Mouse (Mus musculus): ENCODE data around the gene Cntn3. TPM values are rescaled to one million over a fixed set of nuclear protein-coding genes. Genes with fewer than 3 reads are reported as not detected.
"Not testable (repeated sequence)": the region's sequence is repeated elsewhere in the genome, so short reads cannot be mapped to it uniquely, and the experiment has no call there.

Gene Cntn3
- polyA plus RNA-seq (2012; rRNA removed): 12.2 and 16.6 TPM in 2 replicates

GRCm38 (mm10) chr6:102573001-102573400 is at the start of gene Cntn3:
Cntn3 (minus strand) TSS chr6:102573101.
- not testable (repeated sequence) for H3K27ac ChIP-seq (ENCODE audit: insufficient read depth, low read length); H3K4me1 ChIP-seq (ENCODE audit: control insufficient read depth, insufficient read depth, low read length); H3K4me3 ChIP-seq (ENCODE audit: insufficient read depth, low read length)

- Histone ChIP-seq H3K4me1 (ENCODE audit: control insufficient read depth, insufficient read depth, low read length) (no peaks in the 10 kb centered on the region; the same call in 1 of the 2 replicates), H3K4me3 (ENCODE audit: insufficient read depth, low read length) (no peak overlapping the region), H3K27ac (ENCODE audit: insufficient read depth, low read length) (no peak overlapping the region)
- TF ChIP-seq CTCF (IDR thresholded peaks at IDR 0.05; ENCODE audit: extremely low read depth, insufficient read depth, low read length): no peak
- no peak for TF ChIP-seq POLR2A (IDR thresholded peaks at IDR 0.05; ENCODE audit: extremely low read depth, insufficient read depth, low read length)
These were observed 27.9 kb upstream of the Cntn3 start for GRCm38 (mm10) chr6:102600773-102601172.

- no peak for TF ChIP-seq POLR2A (IDR thresholded peaks at IDR 0.05; ENCODE audit: extremely low read depth, insufficient read depth, low read length)
- no peak for TF ChIP-seq CTCF (IDR thresholded peaks at IDR 0.05; ENCODE audit: extremely low read depth, insufficient read depth, low read length)
- Histone ChIP-seq H3K4me3 (ENCODE audit: insufficient read depth, low read length) (no peak overlapping the region), H3K27ac (ENCODE audit: insufficient read depth, low read length) (no peak overlapping the region), H3K4me1 (ENCODE audit: control insufficient read depth, insufficient read depth, low read length) (no peaks in the 10 kb centered on the region; the same call in 1 of the 2 replicates)
These were observed 24.9 kb upstream of the Cntn3 start for GRCm38 (mm10) chr6:102597756-102598155.

- Histone ChIP-seq H3K4me3 (ENCODE audit: insufficient read depth, low read length) (no peak overlapping the region), H3K4me1 (ENCODE audit: control insufficient read depth, insufficient read depth, low read length) (no peaks in the 10 kb centered on the region), H3K27ac (ENCODE audit: insufficient read depth, low read length) (no peak overlapping the region)
- no peak for TF ChIP-seq CTCF (IDR thresholded peaks at IDR 0.05; ENCODE audit: extremely low read depth, insufficient read depth, low read length)
- no peak for TF ChIP-seq POLR2A (IDR thresholded peaks at IDR 0.05; ENCODE audit: extremely low read depth, insufficient read depth, low read length)
These were observed 17.2 kb upstream of the Cntn3 start for GRCm38 (mm10) chr6:102590151-102590550.

GRCm38 (mm10) chr6:102589311-102589710 is 16.4 kb upstream of the Cntn3 start:
- TF ChIP-seq CTCF (IDR thresholded peaks at IDR 0.05; ENCODE audit: extremely low read depth, insufficient read depth, low read length) (no peak), POLR2A (IDR thresholded peaks at IDR 0.05; ENCODE audit: extremely low read depth, insufficient read depth, low read length) (no peak)
- H3K4me1 ChIP-seq (ENCODE audit: control insufficient read depth, insufficient read depth, low read length): no peaks in the 10 kb centered on the region
- H3K4me3 ChIP-seq (ENCODE audit: insufficient read depth, low read length): no peak overlapping the region
- no peak overlapping the region for H3K27ac ChIP-seq (ENCODE audit: insufficient read depth, low read length)

- H3K27ac ChIP-seq (ENCODE audit: insufficient read depth, low read length): no peak overlapping the region
- no peak overlapping the region for H3K4me3 ChIP-seq (ENCODE audit: insufficient read depth, low read length)
- no peaks in the 10 kb centered on the region for H3K4me1 ChIP-seq (ENCODE audit: control insufficient read depth, insufficient read depth, low read length)
- TF ChIP-seq POLR2A (IDR thresholded peaks at IDR 0.05; ENCODE audit: extremely low read depth, insufficient read depth, low read length) (no peak), CTCF (IDR thresholded peaks at IDR 0.05; ENCODE audit: extremely low read depth, insufficient read depth, low read length) (no peak)
These were observed 13.2 kb upstream of the Cntn3 start for GRCm38 (mm10) chr6:102586056-102586455.

GRCm38 (mm10) chr6:102583578-102583977 is 10.7 kb upstream of the Cntn3 start:
- no peak overlapping the region for H3K27ac ChIP-seq (ENCODE audit: insufficient read depth, low read length)
- no peak overlapping the region for H3K4me3 ChIP-seq (ENCODE audit: insufficient read depth, low read length)
- no peaks in the 10 kb centered on the region for H3K4me1 ChIP-seq (ENCODE audit: control insufficient read depth, insufficient read depth, low read length)
- TF ChIP-seq POLR2A (IDR thresholded peaks at IDR 0.05; ENCODE audit: extremely low read depth, insufficient read depth, low read length): no peak
- TF ChIP-seq CTCF (IDR thresholded peaks at IDR 0.05; ENCODE audit: extremely low read depth, insufficient read depth, low read length): no peak

GRCm38 (mm10) chr6:102567496-102567895 is 5.4 kb downstream of the Cntn3 start:
- TF ChIP-seq POLR2A (IDR thresholded peaks at IDR 0.05; ENCODE audit: extremely low read depth, insufficient read depth, low read length) (no peak), CTCF (IDR thresholded peaks at IDR 0.05; ENCODE audit: extremely low read depth, insufficient read depth, low read length) (no peak)
- H3K4me3 ChIP-seq (ENCODE audit: insufficient read depth, low read length): no peak overlapping the region
- H3K4me1 ChIP-seq (ENCODE audit: control insufficient read depth, insufficient read depth, low read length): no peaks in the 10 kb centered on the region
- H3K27ac ChIP-seq (ENCODE audit: insufficient read depth, low read length): no peak overlapping the region

GRCm38 (mm10) chr6:102565228-102565627 is 7.7 kb downstream of the Cntn3 start:
- H3K4me3 ChIP-seq (ENCODE audit: insufficient read depth, low read length): no peak overlapping the region
- H3K27ac ChIP-seq (ENCODE audit: insufficient read depth, low read length): no peak overlapping the region
- TF ChIP-seq POLR2A (IDR thresholded peaks at IDR 0.05; ENCODE audit: extremely low read depth, insufficient read depth, low read length) (no peak), CTCF (IDR thresholded peaks at IDR 0.05; ENCODE audit: extremely low read depth, insufficient read depth, low read length) (no peak)
- no peaks in the 10 kb centered on the region for H3K4me1 ChIP-seq (ENCODE audit: control insufficient read depth, insufficient read depth, low read length)

GRCm38 (mm10) chr6:102564011-102564731 is 8.7 kb downstream of the Cntn3 start:
- Histone ChIP-seq H3K4me1 (ENCODE audit: control insufficient read depth, insufficient read depth, low read length) (no peaks in the 10 kb centered on the region), H3K27ac (ENCODE audit: insufficient read depth, low read length) (peak overlapping the region; percentile 39)

More at GRCm38 (mm10) chr6:102564011-102564731, 8.7 kb downstream of the Cntn3 start:
- TF ChIP-seq CTCF (IDR thresholded peaks at IDR 0.05; ENCODE audit: extremely low read depth, insufficient read depth, low read length) (0 out of 2 replicates have a peak, but pooled peaks have one; percentile 15), POLR2A (IDR thresholded peaks at IDR 0.05; ENCODE audit: extremely low read depth, insufficient read depth, low read length) (peak; percentile 69)
- peak overlapping the region; percentile 97 for H3K4me3 ChIP-seq (ENCODE audit: insufficient read depth, low read length)
